In the genomic region with DNA sequence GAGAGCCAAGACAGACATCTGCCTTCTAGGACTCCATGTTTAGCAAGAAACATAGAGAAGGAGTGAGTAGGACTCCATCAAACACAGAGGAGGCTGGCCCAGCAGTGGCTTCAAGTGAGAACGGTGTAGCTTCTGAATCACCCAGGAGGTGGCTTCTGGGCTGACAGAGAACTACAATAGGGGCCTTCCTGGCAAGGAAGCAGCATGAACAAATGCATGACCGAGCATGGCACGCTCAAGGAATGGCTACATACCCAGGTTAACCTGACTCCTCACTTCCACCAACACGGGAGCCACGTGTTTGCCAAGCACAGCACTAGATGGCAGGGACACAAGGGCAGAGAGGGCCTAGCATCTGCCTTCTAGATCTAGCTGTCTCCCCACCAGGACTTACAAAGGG, we compare ENCODE assay signal across 19 mouse cellular contexts.
A peak's percentile ranks its signal among the peaks of the same experiment; 100 is the strongest.
DNase-seq lines count a peak whose midpoint lies in the region; ATAC-seq lines count a peak whose summit lies in the region.
"Had no signal": no experiment of that assay in that cellular context is flagged by ENCODE, and none has a peak within 500 bp of the region (broad histone marks: within the 10 kb centered on the region; RNA-seq: fewer than 3 reads in every experiment).

No protein-coding gene starts in this region.

- H3K4me2 ChIP-seq in kidney, embryonic 14.5 days (replicated peaks; ENCODE audit: low read depth, low read length) = no peak overlapping the region
- no peak overlapping the region for H3K4me2 ChIP-seq in midbrain, embryonic 11.5 days
- H3K4me2 ChIP-seq: embryonic facial prominence, embryonic 12.5 days; forebrain, embryonic 15.5 days; heart, embryonic 11.5 days; heart, embryonic 15.5 days; hindbrain, embryonic 13.5 days had no signal

- 84% methylated on average over 5 of the region's 5 CpGs for WGBS in kidney, embryonic 14.5 days
- WGBS in midbrain, embryonic 11.5 days = 72% methylated on average over 5 of the region's 5 CpGs
- 75% methylated on average over 5 of the region's 5 CpGs for WGBS in midbrain, embryonic 10.5 days

- DNase-seq in frontal cortex, postnatal 25 days (ENCODE audit: low spot score in 2 of 2) = no peak
- peak; percentile 38 for DNase-seq in kidney, adult 9 months
- DNase-seq in midbrain, embryonic 11.5 days (ENCODE audit: low spot score, missing footprints) = peak; percentile 35
- DNase-seq in midbrain, embryonic 10.5 days (ENCODE audit: low spot score) = no peak
- DNase-seq: adrenal gland, postnatal 10 days; cerebellum, adult 11 months; cerebellum, adult 9-11 months; embryo, embryonic 11 days; gastrocnemius, postnatal 14 days; heart, adult 2 months; heart, postnatal 14 days had no signal

- H3K9me3 ChIP-seq in kidney, embryonic 14.5 days (ENCODE audit: control insufficient read depth, low read length) = no peaks in the 10 kb centered on the region
- no peaks in the 10 kb centered on the region for H3K9me3 ChIP-seq in midbrain, embryonic 11.5 days (ENCODE audit: control insufficient read depth, low read length)
- no peaks in the 10 kb centered on the region for H3K9me3 ChIP-seq in midbrain, embryonic 10.5 days (replicated peaks)
- H3K9me3 ChIP-seq: embryonic facial prominence, embryonic 12.5 days; forebrain, embryonic 15.5 days; heart, embryonic 15.5 days; hindbrain, embryonic 13.5 days had no signal

- H3K4me1 ChIP-seq in kidney, embryonic 14.5 days (ENCODE audit: control insufficient read depth, insufficient read depth, low read length) = no peaks in the 10 kb centered on the region
- H3K4me1 ChIP-seq in midbrain, embryonic 11.5 days (ENCODE audit: control insufficient read depth, insufficient read depth, low read length) = no peaks in the 10 kb centered on the region
- H3K4me1 ChIP-seq in midbrain, embryonic 10.5 days = peaks cover 5% of the 10 kb centered on the region
- H3K4me1 ChIP-seq: embryonic facial prominence, embryonic 12.5 days; forebrain, embryonic 15.5 days; heart, embryonic 15.5 days; hindbrain, embryonic 13.5 days had no signal

- H3K27ac ChIP-seq in kidney, embryonic 14.5 days (ENCODE audit: low read depth, low read length) = no peak overlapping the region
- H3K27ac ChIP-seq in midbrain, embryonic 11.5 days (ENCODE audit: low read depth, low read length) = no peak overlapping the region
- H3K27ac ChIP-seq in midbrain, embryonic 10.5 days (replicated peaks) = no peak overlapping the region
- H3K27ac ChIP-seq: embryonic facial prominence, embryonic 12.5 days; forebrain, embryonic 15.5 days; heart, adult 2 months; heart, embryonic 15.5 days; hindbrain, embryonic 13.5 days; hindbrain, postnatal 0 days had no signal

- peaks cover 3% of the 10 kb centered on the region; the same call in 1 of the 2 replicates for H3K36me3 ChIP-seq in kidney, embryonic 14.5 days (ENCODE audit: control insufficient read depth, insufficient read depth, low read length)
- H3K36me3 ChIP-seq in midbrain, embryonic 11.5 days (ENCODE audit: control insufficient read depth, insufficient read depth, low read length) = no peaks in the 10 kb centered on the region
- no peaks in the 10 kb centered on the region for H3K36me3 ChIP-seq in midbrain, embryonic 10.5 days
- H3K36me3 ChIP-seq: embryonic facial prominence, embryonic 12.5 days; forebrain, embryonic 15.5 days; hindbrain, embryonic 13.5 days had no signal

- H3K9ac ChIP-seq in kidney, embryonic 14.5 days (ENCODE audit: low read depth, low read length) = no peak overlapping the region
- H3K9ac ChIP-seq in midbrain, embryonic 11.5 days (ENCODE audit: low read length) = no peak overlapping the region
- H3K9ac ChIP-seq: embryonic facial prominence, embryonic 12.5 days; forebrain, embryonic 15.5 days; heart, embryonic 15.5 days; hindbrain, embryonic 13.5 days had no signal

- H3K4me3 ChIP-seq in kidney, embryonic 14.5 days (ENCODE audit: low read length) = no peak overlapping the region
- no peak overlapping the region for H3K4me3 ChIP-seq in midbrain, embryonic 11.5 days (ENCODE audit: low read depth, low read length)
- no peak overlapping the region for H3K4me3 ChIP-seq in midbrain, embryonic 10.5 days
- H3K4me3 ChIP-seq: embryonic facial prominence, embryonic 12.5 days; forebrain, embryonic 15.5 days; heart, adult 2 months; heart, embryonic 15.5 days; hindbrain, embryonic 13.5 days had no signal

- no peaks in the 10 kb centered on the region for H3K27me3 ChIP-seq in kidney, embryonic 14.5 days (ENCODE audit: control insufficient read depth, insufficient read depth, low read length)
- no peaks in the 10 kb centered on the region for H3K27me3 ChIP-seq in midbrain, embryonic 11.5 days (ENCODE audit: control insufficient read depth, insufficient read depth, low read length)
- H3K27me3 ChIP-seq in midbrain, embryonic 10.5 days (ENCODE audit: low read depth, poor library complexity, severe bottlenecking) = no peaks in the 10 kb centered on the region
- H3K27me3 ChIP-seq: embryonic facial prominence, embryonic 12.5 days; forebrain, embryonic 15.5 days; heart, embryonic 15.5 days; hindbrain, embryonic 13.5 days had no signal

- ATAC-seq in frontal cortex, adult (ENCODE audit: low TSS enrichment) = peak; percentile 31; the same call in 1 of the 2 replicates
- no peak for ATAC-seq in kidney, embryonic 14.5 days (ENCODE audit: low FRiP score, low TSS enrichment)
- no peak for ATAC-seq in midbrain, embryonic 11.5 days (ENCODE audit: low FRiP score)
- ATAC-seq: forebrain, embryonic 15.5 days; hindbrain, postnatal 0 days had no signal

Comparison
In these comparisons a context has a peak if more than half of its experiments do, and no peak if none do; other contexts are left out.
1. DNase-seq: peak in kidney, adult 9 months (single experiment) and midbrain, embryonic 11.5 days (single experiment); none in frontal cortex, postnatal 25 days (0 of 2) and midbrain, embryonic 10.5 days (single experiment).